Mouse (Mus musculus) lung, adult 18-20 months (tissue): ENCODE measurements at regions not wholly inside any gene's neighbourhood (a gene's known extent, or its start where the extent isn't known, plus 50 kb on each side); places are given as distances from the start of the nearest gene placed in this dataset.

ENCODE experiments used
- DNase-seq, 2 experiments: peaks; one replicate each; pipeline ENCODE4 v3.0.0; 2022; ENCODE audit warnings: mixed read lengths in 2 of 2

- peak in 1 of 2 experiments; percentile 0 for DNase-seq
Observed at GRCm38 (mm10) chrY:86743391-86743790, 373.2 kb upstream of the Gm21477 start.
